Mouse (Mus musculus) gastrocnemius, adult 2 months (tissue): ENCODE measurements around the gene Kif4. TPM values are rescaled to one million over a fixed set of nuclear protein-coding genes. Genes with fewer than 3 reads are reported as not detected.
A peak's percentile ranks its signal among the peaks of the same experiment; 100 is the strongest.

Source experiments
- DNase-seq: peaks from one replicate; pipeline ENCODE4 v3.0.0; 2022
- H3K27ac ChIP-seq: fragments of 200-600 bp; 2 replicates; pipeline ENCODE4 v1.8.1; 2022; ENCODE audit warnings: mild to moderate bottlenecking
- H3K4me3 ChIP-seq: fragments of 200-600 bp; 2 replicates; pipeline ENCODE4 v1.8.1; 2022; ENCODE audit warnings: mild to moderate bottlenecking, moderate library complexity
- CTCF ChIP-seq: fragments of 200-600 bp; IDR thresholded peaks from 2 replicates; pipeline ENCODE4 v1.8.1; 2022; ENCODE audit warnings: antibody characterized with exemption, mild to moderate bottlenecking, moderate library complexity
- intact Hi-C: fragments of 180-260 bp; cut with DNase I; formaldehyde crosslinking; loops from one replicate; pipeline ENCODE4 v1.15.1; 2025
- long read RNA-seq, 2 experiments: library from polyadenylated mRNA; stranded (forward); transcript quantifications; one replicate each; pipeline ENCODE4 v2.0.0; 2021
- total RNA-seq, 2 experiments: library from RNA; stranded (reverse); gene quantifications; 2 replicates each; pipeline ENCODE4 v1.2.3; 2021

The Kif4 gene
- total RNA-seq, result under 1 TPM; 0.15 to 0.22 TPM
- long read RNA-seq, experiment 1, result 0 reads
- long read RNA-seq, experiment 2, result 0 reads

DNA sequence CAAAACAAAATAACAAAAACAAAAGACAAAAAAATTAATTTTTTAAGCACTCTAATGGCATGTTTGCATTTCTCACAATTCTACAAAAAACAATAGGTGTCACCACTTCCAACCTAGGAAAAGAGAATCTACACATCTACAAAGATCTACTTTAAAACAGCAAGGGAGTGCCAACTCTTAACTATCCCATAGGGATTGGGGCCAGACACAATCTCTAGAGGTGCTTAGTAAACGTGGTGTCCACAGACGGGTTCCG lies at the start of gene Kif4:
Gene Kif4, plus strand, starts transcription at position 192 of the 256 bp plus-strand sequence.
- H3K4me3 ChIP-seq, result peak within 1 kb of the TSS; percentile 77
- no peak for DNase-seq
- intact Hi-C loops, result loop anchor here (10.0 kb wide), 1 partner anchor 109 kb away; no protein-coding TSS in a partner anchor
- peak within 1 kb of the TSS; percentile 90 for H3K27ac ChIP-seq
- TF ChIP-seq CTCF, result no peak

DNA sequence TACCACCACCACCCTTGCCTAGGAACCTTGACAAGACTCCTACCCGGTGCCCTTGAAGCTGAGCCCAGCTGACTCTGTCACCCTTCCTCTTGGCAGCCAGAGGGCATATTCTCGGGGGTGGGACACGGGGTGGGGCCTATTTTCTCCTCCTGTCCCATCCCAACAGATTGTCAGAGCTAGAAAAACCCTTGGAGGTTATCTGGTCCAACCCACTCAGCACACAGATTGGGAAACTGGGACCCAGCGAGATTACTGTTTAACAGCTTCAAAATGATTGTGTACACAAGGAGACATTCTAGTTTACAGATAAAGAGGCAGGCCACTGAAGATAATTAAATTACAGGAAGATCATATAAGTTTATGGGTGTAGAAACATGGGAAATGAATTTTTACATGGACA lies 30.7 kb upstream of the Kif4 start, which contains the start of gene P2ry4:
Gene P2ry4, minus strand, starts transcription at position 79 of the 400 bp plus-strand sequence.
- DNase-seq, result no peak
- no peak within 1 kb of the TSS for H3K4me3 ChIP-seq

GRCm38 (mm10) chrX:100597439-100597838 lies 28.1 kb upstream of the Kif4 start:
- no peak overlapping the region for H3K27ac ChIP-seq
- intact Hi-C loops, result no loop called here
- peak; percentile 30 for DNase-seq
- TF ChIP-seq CTCF, result peak; percentile 44
- no peak overlapping the region for H3K4me3 ChIP-seq

More for the DNA sequence above, 30.7 kb upstream of the Kif4 start, which contains the start of gene P2ry4:
- intact Hi-C loops, result no loop called here
- no peak within 1 kb of the TSS for H3K27ac ChIP-seq
- no peak for TF ChIP-seq CTCF

GRCm38 (mm10) chrX:100599755-100600154 lies 25.8 kb upstream of the Kif4 start:
- intact Hi-C loops, result no loop called here
- DNase-seq, result no peak
- no peak overlapping the region for H3K27ac ChIP-seq
- no peak overlapping the region for H3K4me3 ChIP-seq
- TF ChIP-seq CTCF, result no peak

DNA sequence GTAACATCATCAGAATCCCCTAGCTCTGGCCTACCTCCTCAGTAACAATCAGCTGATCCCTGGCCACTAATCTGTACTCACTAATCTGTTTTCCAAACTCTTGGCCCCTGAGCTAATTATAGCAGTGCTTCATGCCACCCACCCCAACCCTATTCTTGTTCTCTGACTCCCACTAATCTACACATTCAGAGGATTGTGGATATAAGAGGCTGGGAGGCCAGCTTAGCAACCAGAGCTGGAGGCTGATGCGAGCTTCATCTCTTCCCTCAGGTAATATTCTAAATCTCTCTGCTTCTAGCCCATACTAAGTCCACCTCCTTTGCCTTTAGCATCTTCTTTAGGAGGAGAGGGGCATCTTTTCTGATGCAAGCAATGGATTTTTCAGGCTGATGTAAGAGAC lies 20.2 kb upstream of the Kif4 start, which contains the start of gene Arr3:
Gene Arr3, plus strand, starts transcription at position 184 of the 400 bp plus-strand sequence.
- Histone ChIP-seq H3K27ac (no peak within 1 kb of the TSS), H3K4me3 (no peak within 1 kb of the TSS)
- no peak for TF ChIP-seq CTCF
- intact Hi-C loops, result no loop called here
- DNase-seq, result no peak

- no peak for DNase-seq
- TF ChIP-seq CTCF, result no peak
- intact Hi-C loops, result no loop called here
- H3K27ac ChIP-seq, result no peak overlapping the region
- no peak overlapping the region for H3K4me3 ChIP-seq
These were observed 7.0 kb upstream of the Kif4 start for GRCm38 (mm10) chrX:100618488-100618887.

GRCm38 (mm10) chrX:100621366-100621765 lies 4.2 kb upstream of the Kif4 start:
- TF ChIP-seq CTCF, result peak; percentile 34; the same call in 1 of the 2 replicates
- no peak overlapping the region for H3K4me3 ChIP-seq
- DNase-seq, result no peak
- intact Hi-C loops, result loop anchor here (10.0 kb wide), 1 partner anchor 113 kb away; no protein-coding TSS in a partner anchor
- no peak overlapping the region for H3K27ac ChIP-seq

DNA sequence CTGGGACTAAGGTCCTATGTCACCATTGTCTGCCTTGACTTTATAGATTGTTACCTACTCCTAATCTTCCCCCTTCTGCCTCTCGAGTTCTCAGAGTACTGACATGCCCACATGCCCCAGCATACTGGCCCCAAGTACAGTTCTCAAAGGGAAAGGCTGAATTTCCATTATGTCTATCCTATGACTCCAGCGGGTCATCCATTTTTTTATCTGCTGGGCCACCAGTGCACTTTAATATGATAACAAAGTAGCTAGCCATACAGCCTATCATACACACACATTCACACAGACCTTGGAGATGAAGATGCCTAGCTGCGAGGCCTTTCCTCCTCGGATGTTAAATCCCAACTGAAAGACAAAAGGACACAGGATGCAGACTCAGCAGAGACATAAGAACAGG lies 1.3 kb upstream of the Kif4 start:
- TF ChIP-seq CTCF, result no peak
- H3K27ac ChIP-seq, result no peak overlapping the region
- intact Hi-C loops, result loop anchor here (10.0 kb wide), 1 partner anchor 111 kb away; no protein-coding TSS in a partner anchor
- H3K4me3 ChIP-seq, result no peak overlapping the region
- DNase-seq, result no peak

DNA sequence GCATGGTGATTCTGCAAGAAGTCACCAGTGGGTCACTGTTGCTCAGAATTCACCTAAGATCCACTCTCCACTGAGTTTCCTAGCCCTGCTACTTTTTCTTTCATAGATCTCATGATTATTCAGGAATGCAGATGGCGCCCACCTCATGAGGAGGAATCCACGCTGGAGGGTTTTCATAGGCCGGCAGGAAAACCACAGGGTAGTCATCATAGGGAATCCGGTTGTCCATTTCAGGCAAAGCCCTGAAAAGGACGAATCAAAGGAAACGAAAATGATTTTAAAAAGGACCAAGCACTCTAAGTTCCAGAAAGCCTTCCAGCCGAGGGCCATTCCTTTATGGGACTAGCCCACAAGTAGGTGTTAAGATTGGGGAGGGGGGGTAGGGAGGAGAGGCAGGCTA lies 391 bp upstream of the Kif4 start:
- DNase-seq, result no peak
- no peak for TF ChIP-seq CTCF
- H3K4me3 ChIP-seq, result peak overlapping the region; percentile 77
- peak overlapping the region; percentile 90 for H3K27ac ChIP-seq
- intact Hi-C loops, result loop anchor here (10.0 kb wide), 1 partner anchor 110 kb away; no protein-coding TSS in a partner anchor

GRCm38 (mm10) chrX:100625802-100626793 lies 561 bp downstream of the Kif4 start, which contains the start of gene Pdzd11:
TSS of gene Pdzd11 (minus strand) at chrX:100626568.
- no peak for TF ChIP-seq CTCF
- peak; percentile 93 for DNase-seq
- peak within 1 kb of the TSS; percentile 77 for H3K4me3 ChIP-seq
- H3K27ac ChIP-seq, result peak within 1 kb of the TSS; percentile 90
- intact Hi-C loops, result loop anchor here (10.0 kb wide), 1 partner anchor 109 kb away; no protein-coding TSS in a partner anchor

GRCm38 (mm10) chrX:100629076-100629475 lies 3.5 kb downstream of the Kif4 start:
- DNase-seq, result no peak
- intact Hi-C loops, result loop anchor here (10.0 kb wide), 1 partner anchor 106 kb away; no protein-coding TSS in a partner anchor
- Histone ChIP-seq H3K4me3 (no peak overlapping the region), H3K27ac (no peak overlapping the region)
- TF ChIP-seq CTCF, result no peak

DNA sequence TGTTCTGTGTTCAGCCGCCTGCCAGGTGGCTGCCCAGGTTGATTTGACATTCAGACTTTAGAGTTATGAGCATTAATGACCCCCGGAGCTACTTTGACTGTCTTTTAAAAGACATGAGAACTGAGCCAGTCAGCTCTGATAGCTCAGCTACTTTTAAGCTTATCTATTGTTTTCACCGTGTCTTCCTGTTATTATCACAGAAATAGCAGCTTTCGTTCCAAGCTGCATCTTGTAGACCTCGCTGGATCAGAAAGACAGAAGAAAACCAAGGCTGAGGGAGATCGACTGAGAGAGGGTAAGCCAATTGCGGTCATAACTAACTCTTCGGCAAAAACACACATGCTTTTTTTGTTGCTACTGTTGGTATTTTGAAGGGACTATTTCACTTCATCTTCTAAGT lies 12.9 kb downstream of the Kif4 start:
- intact Hi-C loops, result no loop called here
- DNase-seq, result no peak
- no peak for TF ChIP-seq CTCF

DNA sequence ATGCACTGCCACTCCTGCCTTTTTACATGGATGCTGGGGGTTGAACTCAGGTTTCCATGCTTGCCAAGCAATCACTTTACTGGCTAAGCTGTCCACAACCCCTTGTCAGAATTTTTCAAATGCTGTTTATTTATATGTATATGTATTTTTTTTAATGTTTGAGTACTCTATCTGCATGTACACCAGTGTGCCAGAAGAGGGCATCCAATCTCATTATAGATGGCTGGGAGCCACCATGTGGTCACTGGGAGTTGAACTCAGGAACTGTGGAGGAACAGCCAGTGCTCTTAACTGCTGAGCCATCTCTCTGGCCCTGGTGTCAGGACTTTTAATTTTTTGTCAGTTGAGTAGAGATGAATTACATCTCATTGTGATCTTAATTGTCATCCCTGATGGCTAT lies 27.3 kb downstream of the Kif4 start:
- intact Hi-C loops, result no loop called here

More for the DNA sequence above, 12.9 kb downstream of the Kif4 start:
- no peak overlapping the region for H3K27ac ChIP-seq
- H3K4me3 ChIP-seq, result no peak overlapping the region

More for the DNA sequence above, 27.3 kb downstream of the Kif4 start:
- no peak for TF ChIP-seq CTCF
- no peak overlapping the region for H3K4me3 ChIP-seq
- DNase-seq, result no peak
- no peak overlapping the region for H3K27ac ChIP-seq
